Mouse (Mus musculus) cerebellum, adult 8-10 months (tissue): ENCODE measurements around the gene Nln.

Experiments used
- DNase-seq: peaks from one replicate; pipeline ENCODE4 v3.0.0; 2022

Nln gene

GRCm38 (mm10) chr13:104014038-104014437 is 95.4 kb downstream of the Nln start:
- no peak for DNase-seq

DNA sequence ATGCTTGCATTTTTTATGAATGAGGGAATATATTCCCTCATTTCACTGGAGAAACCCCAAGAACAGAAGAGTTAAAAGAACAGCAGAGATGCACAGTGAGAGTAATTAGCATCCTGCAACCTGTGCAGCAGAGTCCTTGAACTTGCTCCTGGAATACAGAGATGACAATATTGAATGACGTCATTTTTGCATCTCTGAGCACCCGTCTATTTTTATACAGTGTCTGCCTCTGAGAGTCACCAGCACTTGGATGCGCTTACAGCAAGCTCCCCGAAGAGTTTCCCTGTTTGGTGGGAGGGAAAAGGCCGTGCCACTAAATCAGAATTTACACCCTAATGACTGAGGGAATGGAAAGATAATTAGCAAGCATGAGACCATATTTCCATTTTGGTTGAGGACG is 96.0 kb downstream of the Nln start:
- no peak for DNase-seq

- no peak for DNase-seq
Measured at GRCm38 (mm10) chr13:104012214-104012833, 97.1 kb downstream of the Nln start.

DNA sequence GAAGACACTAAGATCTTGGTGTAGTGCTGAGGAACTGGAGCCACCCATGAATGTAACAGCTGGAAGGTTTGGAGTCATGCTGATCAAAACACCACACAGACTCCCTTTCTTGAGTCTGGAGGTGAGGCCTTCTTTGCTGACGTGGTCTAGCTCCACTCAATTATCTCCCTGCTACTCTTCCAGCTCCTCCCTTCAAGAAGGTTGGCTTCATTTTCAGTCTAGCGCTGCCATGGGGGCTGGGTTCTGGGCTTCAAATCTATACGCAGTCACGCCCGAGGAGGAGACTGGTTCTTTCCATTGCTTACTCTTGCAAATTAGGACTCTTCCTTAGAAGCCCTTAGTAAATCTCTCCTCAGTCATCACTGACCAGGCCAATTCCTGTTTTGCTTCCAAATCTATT is 98.1 kb downstream of the Nln start:
- DNase-seq = no peak

DNA sequence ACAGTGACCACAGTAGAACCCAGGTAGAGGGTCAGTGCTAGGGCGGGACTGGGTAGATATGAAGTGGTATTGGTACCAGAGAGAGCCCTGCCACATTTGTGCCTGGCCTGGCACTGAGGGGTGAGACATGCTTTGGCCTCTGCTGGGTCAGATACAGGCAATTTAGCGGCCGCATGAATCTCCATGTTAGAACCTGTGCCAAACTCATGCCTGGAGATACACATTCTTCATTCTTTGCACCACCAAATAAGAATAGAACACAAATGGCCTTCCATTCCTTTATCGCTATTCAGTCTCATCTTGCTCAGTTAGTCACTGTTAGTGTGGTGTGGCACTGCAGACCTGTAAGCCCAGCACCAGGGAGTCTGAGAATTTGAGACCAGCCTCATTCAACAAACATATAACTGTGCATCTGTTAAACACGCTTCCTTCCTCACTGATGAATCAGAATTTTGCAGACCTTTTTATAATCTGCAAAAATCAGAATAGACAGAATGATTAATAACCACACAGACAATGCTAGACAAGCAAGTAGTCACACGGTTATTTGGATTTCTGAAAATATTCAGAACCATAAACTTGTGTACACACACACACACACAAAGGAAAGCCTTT is 104.1 kb downstream of the Nln start:
- DNase-seq = no peak

DNA sequence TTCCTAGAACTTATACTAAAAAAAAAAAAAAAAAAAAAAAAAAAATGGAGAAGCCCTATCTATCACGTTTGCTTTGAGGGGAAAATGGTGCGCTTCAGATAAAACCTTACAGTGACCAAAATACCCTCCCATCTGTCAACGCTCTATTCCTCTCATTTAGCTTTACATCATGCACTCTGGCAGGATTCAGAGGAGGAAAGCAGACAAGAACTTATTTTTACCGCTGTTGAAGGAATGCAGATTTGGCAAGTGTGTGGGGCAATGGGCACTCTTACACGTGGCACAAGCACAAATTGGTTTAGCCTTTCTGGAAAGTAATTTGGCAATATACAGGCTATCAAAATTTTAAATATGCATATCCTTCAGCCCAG is 115.3 kb downstream of the Nln start:
- no peak for DNase-seq

DNA sequence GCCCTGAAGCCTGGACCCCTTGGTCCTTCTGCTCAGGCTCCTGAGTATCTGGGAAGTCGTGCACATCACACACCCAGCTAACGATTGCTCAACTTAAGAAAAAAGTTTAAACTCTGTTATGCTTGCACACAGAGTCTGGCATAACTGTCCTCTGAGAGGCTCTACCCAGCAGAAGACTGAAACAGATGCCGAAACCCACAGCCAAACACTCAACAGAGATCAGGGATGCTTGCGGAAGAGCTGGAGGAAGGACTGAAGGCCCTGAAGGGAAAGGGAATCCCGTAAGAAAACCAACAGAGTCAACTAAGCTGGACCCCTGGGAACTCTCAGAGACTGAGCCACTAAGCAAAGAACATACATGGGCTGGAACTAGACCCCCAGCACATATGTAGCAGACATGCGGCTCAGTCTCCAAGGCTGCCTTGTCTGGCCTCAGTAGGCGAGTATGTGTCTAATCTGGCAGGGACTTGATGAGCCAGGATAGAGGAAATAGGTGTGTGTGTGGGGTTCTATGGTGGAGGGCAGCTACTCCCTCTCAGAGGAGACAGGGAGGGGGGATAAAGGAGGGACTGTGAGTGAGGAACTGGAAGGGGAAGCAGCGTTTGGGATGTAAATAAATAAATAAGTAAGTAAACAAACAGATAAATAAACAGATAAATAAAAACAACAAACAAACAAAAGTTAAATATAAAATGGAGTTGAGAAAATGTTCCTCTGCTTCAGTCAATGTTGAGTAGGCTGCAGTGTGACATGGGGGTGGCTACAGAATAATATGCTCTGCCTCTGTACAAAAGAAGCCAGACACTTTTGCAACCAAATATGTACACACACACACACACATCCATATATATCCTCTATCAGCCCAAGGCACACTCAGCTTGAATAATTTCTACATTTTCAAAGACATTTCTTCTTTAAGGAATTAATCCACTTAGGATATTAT is 116.0 kb downstream of the Nln start:
- DNase-seq = no peak

DNA sequence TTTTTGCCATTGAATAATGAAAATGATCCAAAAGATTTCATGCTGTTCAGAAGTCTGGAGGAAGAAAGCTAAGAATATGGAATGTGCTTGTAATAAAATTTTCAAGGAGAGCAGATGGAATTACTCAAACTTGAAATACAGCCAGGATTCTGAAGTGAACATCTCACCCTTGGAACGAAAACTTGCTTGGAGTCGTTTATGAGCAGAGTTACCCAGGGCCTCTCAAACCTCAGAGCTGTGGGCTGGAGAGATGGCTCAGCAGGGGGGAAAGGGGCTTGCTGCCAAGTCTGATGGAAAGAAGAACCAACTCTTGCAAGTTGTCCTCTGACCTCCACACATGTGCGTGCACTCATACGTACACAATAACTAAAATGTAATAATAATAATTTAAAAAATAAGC is 122.8 kb downstream of the Nln start:
- DNase-seq = no peak

- DNase-seq = no peak
Measured at GRCm38 (mm10) chr13:103985510-103986278, 123.7 kb downstream of the Nln start.

DNA sequence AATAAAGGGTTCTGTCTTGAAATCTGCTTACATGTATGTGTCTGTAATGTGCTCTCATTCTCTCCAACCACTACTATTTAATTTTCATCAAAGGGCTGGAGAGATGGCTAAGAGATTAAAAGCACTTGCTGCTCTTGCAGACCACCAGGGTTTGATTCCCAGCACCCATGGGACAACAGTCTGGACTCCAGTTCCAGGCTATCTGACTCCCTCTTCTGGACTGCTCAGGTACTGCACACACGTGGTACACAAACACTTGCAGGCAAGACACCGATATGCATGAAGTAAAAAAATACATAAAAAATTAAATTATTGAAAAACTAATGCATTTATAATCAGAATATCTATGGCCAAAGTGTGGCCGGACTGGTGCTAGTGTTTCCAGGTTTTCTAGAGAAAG is 127.0 kb downstream of the Nln start:
- DNase-seq = no peak

DNA sequence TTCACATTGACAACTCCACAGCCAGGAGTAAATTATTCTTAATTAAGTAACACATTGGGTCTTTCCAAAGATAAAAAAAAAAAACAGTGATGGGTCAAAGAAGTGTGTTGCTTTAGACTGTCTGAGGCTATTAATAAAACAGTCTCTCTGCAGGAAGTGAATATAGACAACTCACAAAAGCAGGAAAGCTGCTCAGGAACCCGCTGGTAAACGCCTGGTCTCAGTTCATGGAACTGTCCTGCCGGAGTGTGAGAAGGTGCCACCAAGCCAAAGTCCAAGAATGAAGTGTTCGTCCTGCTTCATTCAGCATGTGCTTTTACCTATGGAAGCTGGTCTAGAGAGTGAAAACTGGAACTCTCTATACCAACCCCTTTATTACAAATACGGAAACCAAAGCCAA is 129.0 kb downstream of the Nln start:
- no peak for DNase-seq

DNA sequence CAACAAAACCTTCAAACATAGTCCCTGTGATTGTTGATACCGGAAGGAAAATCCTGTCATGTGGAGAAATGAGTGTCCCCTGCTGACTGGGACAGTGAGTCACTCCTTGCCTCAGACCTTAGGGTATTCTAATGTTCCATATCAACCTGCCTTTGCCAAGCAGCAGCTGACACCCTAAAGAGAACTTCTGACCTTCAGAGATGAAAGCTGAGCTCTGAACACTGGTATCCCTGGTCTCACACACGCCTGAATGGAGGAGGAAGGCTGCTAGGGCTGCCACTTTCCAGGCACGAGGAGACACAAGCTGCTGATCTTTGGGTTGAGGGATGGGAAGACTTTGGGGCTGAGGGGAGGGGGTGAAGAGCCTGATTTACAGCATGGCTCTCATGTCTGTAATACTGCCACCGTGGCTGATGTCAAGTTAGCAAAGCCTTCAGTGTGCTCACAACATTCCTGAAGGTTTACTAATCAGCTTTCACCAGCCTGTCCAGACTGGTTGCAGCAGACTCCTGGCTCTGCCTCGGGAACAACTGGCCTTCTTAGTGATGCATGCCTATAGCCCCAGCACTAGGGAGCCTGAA is 131.0 kb downstream of the Nln start:
- no peak for DNase-seq

- no peak for DNase-seq
Measured at GRCm38 (mm10) chr13:103977844-103978243, 131.6 kb downstream of the Nln start.

GRCm38 (mm10) chr13:103976181-103976724 is 133.2 kb downstream of the Nln start:
- no peak for DNase-seq

DNA sequence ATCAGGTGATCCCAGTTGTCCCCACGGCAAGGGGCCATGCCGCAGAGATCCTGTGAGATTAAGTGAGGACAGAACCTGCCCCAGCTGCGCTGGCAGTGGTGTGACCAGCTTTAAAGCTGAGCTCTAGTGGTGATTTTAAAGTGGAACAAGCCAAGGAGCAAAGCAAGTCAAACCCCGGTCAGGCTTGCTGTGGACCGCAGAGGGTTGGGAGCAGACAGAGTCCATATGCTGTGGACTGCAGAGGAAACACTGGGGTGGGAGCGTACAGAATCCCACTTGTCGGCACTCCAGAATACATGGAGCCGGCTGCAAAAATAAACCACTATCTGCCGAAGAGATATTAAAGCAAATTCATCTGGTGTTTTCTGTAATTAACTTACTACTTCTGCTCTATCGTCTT is 134.3 kb downstream of the Nln start:
- DNase-seq = no peak

GRCm38 (mm10) chr13:103973977-103974376 is 135.4 kb downstream of the Nln start:
- no peak for DNase-seq
